Mouse (Mus musculus): ENCODE measurements around the gene Gm9.
"Not testable (repeated sequence)": the region's sequence is repeated elsewhere in the genome, so short reads cannot be mapped to it uniquely, and the experiment has no call there.

DNA sequence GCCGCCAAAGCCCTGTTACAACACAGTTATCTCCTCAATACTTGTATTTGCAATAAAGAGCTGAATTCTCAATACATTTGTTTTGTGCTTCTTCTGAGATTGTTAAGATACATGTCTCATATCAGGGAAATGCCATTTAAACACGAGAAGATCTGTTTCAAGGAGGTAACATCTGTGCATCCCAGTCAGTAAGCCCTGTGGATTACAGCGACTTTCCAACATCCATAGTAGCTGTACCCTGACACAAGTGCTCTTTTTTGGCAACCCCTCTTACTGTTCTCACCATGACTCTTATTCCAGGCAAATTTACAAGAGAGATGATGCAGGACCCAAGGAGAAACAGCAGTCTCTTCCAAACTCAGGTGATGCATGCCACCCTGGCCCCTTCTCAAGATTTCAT, 38.8 kb upstream of the Gm9 start, which contains the start of gene Rhox3a:
- TF ChIP-seq CTCF (IDR thresholded peaks at IDR 0.05); EP300 (IDR thresholded peaks at IDR 0.05; ENCODE audit: insufficient read depth, low read depth, low read length): not testable (repeated sequence)
